In the genomic region with DNA sequence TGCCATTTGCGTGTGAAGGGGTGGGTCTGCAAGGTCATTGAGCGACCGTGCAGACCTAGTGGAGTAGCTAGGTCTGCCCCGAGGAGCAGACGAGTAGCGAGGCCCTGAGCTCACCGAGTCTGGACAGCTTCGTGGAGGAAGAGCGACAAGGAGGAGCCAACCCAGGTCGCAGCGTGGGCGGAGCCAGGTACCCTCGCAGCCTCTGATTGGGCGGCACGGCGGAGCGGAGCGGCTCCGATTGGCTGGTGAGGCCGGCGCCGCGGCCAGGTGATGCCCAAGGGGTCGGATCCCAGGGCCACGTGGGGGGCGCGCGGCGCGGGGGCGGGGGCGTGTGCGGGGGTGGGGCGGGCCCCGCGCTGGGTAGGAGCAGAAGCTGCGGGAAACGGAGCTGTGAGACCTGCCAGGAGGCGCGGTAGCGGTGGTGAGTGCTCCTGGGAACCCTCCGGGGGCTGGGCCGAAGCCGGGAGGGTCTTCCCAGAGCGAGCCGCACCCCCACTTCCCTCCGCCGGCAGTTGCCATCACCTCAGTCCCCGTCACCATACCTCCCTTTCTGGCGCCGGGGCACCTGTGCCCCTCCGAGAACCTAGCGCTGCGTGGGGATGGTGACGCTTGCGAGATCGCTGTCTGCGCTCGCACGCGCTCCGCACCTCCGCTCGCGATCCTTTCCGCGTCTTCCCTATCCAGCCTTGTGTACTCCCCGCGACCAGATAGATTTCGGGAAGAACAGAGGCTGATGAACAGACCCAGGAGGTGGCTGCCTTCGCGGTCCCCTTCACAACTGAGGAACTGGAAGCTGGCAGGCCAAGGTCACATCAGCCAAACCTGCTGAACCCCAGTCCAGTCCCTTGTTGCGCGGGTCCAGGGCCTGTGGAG, we compare ENCODE assay signal across 8 mouse cellular contexts. TPM values are rescaled to one million over a fixed set of nuclear protein-coding genes. Genes with fewer than 3 reads are reported as not detected.
A peak's percentile ranks its signal among the peaks of the same experiment; 100 is the strongest.
DNase-seq lines count a peak whose midpoint lies in the region; ATAC-seq and TF ChIP-seq lines count a peak whose summit lies in the region.

A gene (plus strand): TSS at position 316 of the 873 bp plus-strand sequence.
A gene (plus strand): TSS at position 348 of the 873 bp plus-strand sequence.

- peak; percentile 99 for DNase-seq in brain, adult 2 months (ENCODE audit: low read depth, low spot score)
- peak; percentile 58 for DNase-seq in kidney, postnatal 0 days (ENCODE audit: low spot score)
- peak; percentile 52 to 71 for DNase-seq in natural killer cell, adult 2 months (ENCODE audit: low spot score in 2 of 2)
- DNase-seq in stomach, postnatal 0 days (ENCODE audit: low spot score) = peak; percentile 68

- TF ChIP-seq CTCF in embryonic fibroblast, embryonic 13.5 days (IDR thresholded peaks at IDR 0.05; ENCODE audit: borderline replicate concordance, insufficient read depth, low read length) = no peak
- TF ChIP-seq CTCF in kidney, postnatal 0 days (IDR thresholded peaks at IDR 0.05; ENCODE audit: low read depth) = no peak
- no peak for TF ChIP-seq CTCF in stomach, postnatal 0 days (IDR thresholded peaks at IDR 0.05; ENCODE audit: low read depth)

- peak within 1 kb of the TSS; percentile 13 for H3K4me3 ChIP-seq in embryonic fibroblast, embryonic 13.5 days (ENCODE audit: insufficient read depth, low read length)
- H3K4me3 ChIP-seq in heart, embryonic 13.5 days = peak within 1 kb of the TSS; percentile 60
- peak within 1 kb of the TSS; percentile 43 for H3K4me3 ChIP-seq in kidney, postnatal 0 days (replicated peaks; ENCODE audit: low read depth, low read length)
- H3K4me3 ChIP-seq in liver, embryonic 12.5 days = peak within 1 kb of the TSS; percentile 56
- peak within 1 kb of the TSS; percentile 42 for H3K4me3 ChIP-seq in stomach, postnatal 0 days (ENCODE audit: low read depth, low read length)

- H3K9ac ChIP-seq in heart, embryonic 13.5 days = peak within 1 kb of the TSS; percentile 76
- H3K9ac ChIP-seq in kidney, postnatal 0 days (ENCODE audit: low read depth, low read length) = peak within 1 kb of the TSS; percentile 38
- peak within 1 kb of the TSS; percentile 47 for H3K9ac ChIP-seq in liver, embryonic 12.5 days
- H3K9ac ChIP-seq in stomach, postnatal 0 days (ENCODE audit: low read length) = peak within 1 kb of the TSS; percentile 48

- H3K27ac ChIP-seq in embryonic fibroblast, embryonic 13.5 days (ENCODE audit: insufficient read depth, low read length) = no peak within 1 kb of the TSS
- H3K27ac ChIP-seq in heart, embryonic 13.5 days (replicated peaks) = no peak within 1 kb of the TSS
- H3K27ac ChIP-seq in kidney, postnatal 0 days = no peak within 1 kb of the TSS
- H3K27ac ChIP-seq in liver, embryonic 12.5 days = no peak within 1 kb of the TSS
- H3K27ac ChIP-seq in stomach, postnatal 0 days (replicated peaks) = no peak within 1 kb of the TSS

- under 1% methylated on average over 68 of the region's 74 CpGs for WGBS in heart, embryonic 13.5 days
- 1% methylated on average over 68 of the region's 74 CpGs for WGBS in kidney, postnatal 0 days
- 2% methylated on average over 52 of the region's 74 CpGs for WGBS in liver, embryonic 12.5 days (ENCODE audit: insufficient replicate concordance)
- 1% methylated on average over 64 of the region's 74 CpGs for whole genome bisulfite sequencing in stomach, postnatal 0 days

- peaks cover 15% of the 10 kb centered on the region for H3K4me1 ChIP-seq in embryonic fibroblast, embryonic 13.5 days (ENCODE audit: control insufficient read depth, insufficient read depth, low read length)
- peaks cover 35% of the 10 kb centered on the region for H3K4me1 ChIP-seq in heart, embryonic 13.5 days
- peaks cover 8% of the 10 kb centered on the region; the same call in 1 of the 2 replicates for H3K4me1 ChIP-seq in kidney, postnatal 0 days (replicated peaks; ENCODE audit: insufficient read depth, low read length)
- H3K4me1 ChIP-seq in liver, embryonic 12.5 days = peaks cover 33% of the 10 kb centered on the region
- H3K4me1 ChIP-seq in stomach, postnatal 0 days (replicated peaks; ENCODE audit: control insufficient read depth, insufficient read depth) = no peaks in the 10 kb centered on the region; the same call in 1 of the 2 replicates

- peaks cover 28% of the 10 kb centered on the region for H3K36me3 ChIP-seq in heart, embryonic 13.5 days
- 0 out of 2 replicates have a peak, but pooled peaks cover 5% of the 10 kb centered on the region for H3K36me3 ChIP-seq in kidney, postnatal 0 days (ENCODE audit: insufficient read depth, low read length)
- H3K36me3 ChIP-seq in liver, embryonic 12.5 days = peaks cover 27% of the 10 kb centered on the region
- peaks cover 7% of the 10 kb centered on the region for H3K36me3 ChIP-seq in stomach, postnatal 0 days (ENCODE audit: control insufficient read depth, insufficient read depth, low read length)

- no peak for TF ChIP-seq EP300 in stomach, postnatal 0 days (optimal IDR thresholded peaks at IDR 0.05)

- no peaks in the 10 kb centered on the region for H3K9me3 ChIP-seq in heart, embryonic 13.5 days
- H3K9me3 ChIP-seq in kidney, postnatal 0 days (replicated peaks; ENCODE audit: low read length) = no peaks in the 10 kb centered on the region
- H3K9me3 ChIP-seq in liver, embryonic 12.5 days (replicated peaks) = no peaks in the 10 kb centered on the region
- no peaks in the 10 kb centered on the region for H3K9me3 ChIP-seq in stomach, postnatal 0 days (ENCODE audit: control insufficient read depth, low read length)

- H3K27me3 ChIP-seq in heart, embryonic 13.5 days (replicated peaks) = peaks cover 66% of the 10 kb centered on the region
- 0 out of 2 replicates have a peak, but pooled peaks cover 4% of the 10 kb centered on the region for H3K27me3 ChIP-seq in kidney, postnatal 0 days (ENCODE audit: insufficient read depth, low read length)
- H3K27me3 ChIP-seq in liver, embryonic 12.5 days (replicated peaks) = peaks cover 63% of the 10 kb centered on the region
- H3K27me3 ChIP-seq in stomach, postnatal 0 days (ENCODE audit: control insufficient read depth, insufficient read depth, low read length) = no peaks in the 10 kb centered on the region; the same call in 1 of the 2 replicates

- peak; percentile 82 for ATAC-seq in CD4-positive, CD25-positive, alpha-beta regulatory T cell, adult 4 months
- ATAC-seq in heart, embryonic 13.5 days (ENCODE audit: extremely low read depth, insufficient number of reproducible peaks, low FRiP score, low TSS enrichment) = peak; percentile 66
- ATAC-seq in kidney, postnatal 0 days (replicated peaks; ENCODE audit: low FRiP score, low read depth) = peak; percentile 62
- ATAC-seq in liver, embryonic 12.5 days = peak; percentile 85
- ATAC-seq in stomach, postnatal 0 days (ENCODE audit: low FRiP score, low TSS enrichment) = peak; percentile 66

- no peak for TF ChIP-seq POLR2A in embryonic fibroblast, embryonic 13.5 days (IDR thresholded peaks at IDR 0.05; ENCODE audit: low read depth, low read length)

- peak within 1 kb of the TSS; percentile 98 for H3K4me2 ChIP-seq in heart, embryonic 13.5 days
- peak within 1 kb of the TSS; percentile 98 for H3K4me2 ChIP-seq in kidney, postnatal 0 days (ENCODE audit: low read length)
- peak within 1 kb of the TSS; percentile 88 for H3K4me2 ChIP-seq in liver, embryonic 12.5 days
- peak within 1 kb of the TSS; percentile 90 for H3K4me2 ChIP-seq in stomach, postnatal 0 days (replicated peaks; ENCODE audit: low read depth)

RNA-seq across cellular contexts. Expression of the first gene that starts in this region (rescaled TPM):
- polyA plus RNA-seq in CD4-positive, CD25-positive, alpha-beta regulatory T cell, adult 4 months (2017; shearing (Covaris generic)) = under 1 TPM in 1 of 2 experiments, not detected in 1; 0.54 TPM
- polyA plus RNA-seq in embryonic fibroblast, embryonic 13.5 days (2011; ENCODE audit: insufficient read length, low read depth, missing spikeins) = 0.42 and 0.68 TPM in 2 replicates
- 0.31 and 0.37 TPM in 2 replicates for polyA plus RNA-seq in heart, embryonic 13.5 days (2015; fragmentation: Nextera tagmentation; extraction: Ambion mirVana)
- polyA plus RNA-seq in kidney, postnatal 0 days (2015; fragmentation: Nextera tagmentation; extraction: Ambion mirVana) = 0.42 and 0.57 TPM in 2 replicates
- 0.61 and 0.87 TPM in 2 replicates for polyA plus RNA-seq in liver, embryonic 12.5 days (2016; fragmentation: Nextera tagmentation; extraction: Ambion mirVana)
- 0.19 and 0.25 TPM in 2 replicates for polyA plus RNA-seq in stomach, postnatal 0 days (2015; fragmentation: Nextera tagmentation; extraction: Ambion mirVana)

RNA-seq across cellular contexts. Expression of the second gene that starts in this region (rescaled TPM):
- polyA plus RNA-seq in CD4-positive, CD25-positive, alpha-beta regulatory T cell, adult 4 months (2017; shearing (Covaris generic)) = under 1 TPM in 1 of 2 experiments, not detected in 1; 0.12 TPM
- 0.51 TPM in 1 of 2 replicates, not detected in the other for polyA plus RNA-seq in embryonic fibroblast, embryonic 13.5 days (2011; ENCODE audit: insufficient read length, low read depth, missing spikeins)
- 0.76 and 0.79 TPM in 2 replicates for polyA plus RNA-seq in heart, embryonic 13.5 days (2015; fragmentation: Nextera tagmentation; extraction: Ambion mirVana)
- 0.66 and 0.80 TPM in 2 replicates for polyA plus RNA-seq in kidney, postnatal 0 days (2015; fragmentation: Nextera tagmentation; extraction: Ambion mirVana)
- 0.26 and 0.37 TPM in 2 replicates for polyA plus RNA-seq in liver, embryonic 12.5 days (2016; fragmentation: Nextera tagmentation; extraction: Ambion mirVana)
- 0.21 and 0.39 TPM in 2 replicates for polyA plus RNA-seq in stomach, postnatal 0 days (2015; fragmentation: Nextera tagmentation; extraction: Ambion mirVana)

Comparison
In these comparisons a context has a peak if more than half of its experiments do, and no peak if none do; other contexts are left out.
1. Peak in ATAC-seq in CD4-positive, CD25-positive, alpha-beta regulatory T cell, adult 4 months; RNA of the genes that start here not detected or under 1 TPM.
2. Peak in ATAC-seq, H3K4me3 ChIP-seq, H3K9ac ChIP-seq and H3K4me2 ChIP-seq in heart, embryonic 13.5 days; RNA of the genes that start here not detected or under 1 TPM.
3. Peak in DNase-seq, ATAC-seq, H3K4me3 ChIP-seq, H3K9ac ChIP-seq and H3K4me2 ChIP-seq in kidney, postnatal 0 days; RNA of the genes that start here not detected or under 1 TPM.
4. Peak in ATAC-seq, H3K4me3 ChIP-seq, H3K9ac ChIP-seq and H3K4me2 ChIP-seq in liver, embryonic 12.5 days; RNA of the genes that start here not detected or under 1 TPM.
5. Peak in DNase-seq, ATAC-seq, H3K4me3 ChIP-seq, H3K9ac ChIP-seq and H3K4me2 ChIP-seq in stomach, postnatal 0 days; RNA of the genes that start here not detected or under 1 TPM.